Mouse (Mus musculus) T-cell, adult 2 months (primary cell): ENCODE measurements around the gene Depdc5.
"Not testable (repeated sequence)": the region's sequence is repeated elsewhere in the genome, so short reads cannot be mapped to it uniquely, and the experiment has no call there.

Experiments used
- DNase-seq: peaks from one replicate; pipeline ENCODE4 v3.0.0; 2022; ENCODE audit warnings: low spot score

The Depdc5 gene

DNA sequence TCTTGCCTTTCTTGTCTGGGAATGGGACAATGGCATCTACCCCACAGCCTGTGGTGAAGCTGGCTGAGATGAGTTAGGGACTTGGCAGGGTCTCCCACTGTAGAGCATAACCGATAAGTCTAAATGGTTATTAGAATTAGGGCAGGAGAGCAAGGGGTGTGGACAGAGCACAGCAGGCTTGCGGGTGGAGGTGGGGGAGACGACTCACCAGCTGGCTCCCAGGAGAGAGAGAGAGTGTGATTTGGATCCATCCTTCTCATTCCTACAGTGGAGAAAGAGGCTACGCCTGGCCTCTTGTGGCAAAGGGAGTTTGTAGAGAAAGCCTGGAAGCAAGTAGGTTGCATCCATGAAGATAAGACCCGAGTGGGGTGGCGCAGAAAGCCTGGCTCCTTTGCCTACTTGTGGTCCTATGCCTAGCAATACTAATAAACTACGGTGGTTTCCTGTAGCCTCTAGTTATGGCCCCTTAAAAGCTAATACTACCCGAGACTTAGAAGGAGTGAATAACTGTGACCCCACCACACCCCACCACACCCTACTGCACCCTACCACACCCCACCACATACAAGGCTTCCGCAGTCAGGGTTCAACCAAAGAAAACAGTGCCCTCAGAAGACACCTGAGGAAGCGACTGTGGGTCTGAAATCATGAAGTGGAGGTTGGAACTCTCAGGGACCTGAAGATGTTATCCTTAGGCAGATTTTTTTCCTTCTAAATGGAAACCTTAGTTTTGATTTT lies 168.7 kb downstream of the Depdc5 start:
- no peak for DNase-seq

DNA sequence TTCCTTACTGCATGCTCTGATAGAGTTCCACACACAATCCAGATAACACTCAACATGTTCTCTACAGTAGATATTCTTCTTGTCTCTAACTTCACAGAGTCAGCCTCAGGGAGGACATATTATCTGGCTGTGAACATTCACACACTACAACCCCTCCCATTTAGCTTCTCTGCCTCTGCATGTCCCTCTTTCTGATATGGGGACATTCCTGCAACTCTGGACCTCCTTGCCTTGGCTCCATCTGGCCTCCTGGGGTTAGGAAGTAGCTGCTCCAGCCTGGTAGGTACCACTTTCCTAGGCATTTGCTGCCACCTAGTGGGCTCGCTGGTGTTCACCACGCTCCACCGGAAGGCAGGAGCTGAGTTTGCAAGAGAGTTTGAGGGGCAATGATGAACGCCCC lies 169.6 kb downstream of the Depdc5 start:
- peak; percentile 68 for DNase-seq

DNA sequence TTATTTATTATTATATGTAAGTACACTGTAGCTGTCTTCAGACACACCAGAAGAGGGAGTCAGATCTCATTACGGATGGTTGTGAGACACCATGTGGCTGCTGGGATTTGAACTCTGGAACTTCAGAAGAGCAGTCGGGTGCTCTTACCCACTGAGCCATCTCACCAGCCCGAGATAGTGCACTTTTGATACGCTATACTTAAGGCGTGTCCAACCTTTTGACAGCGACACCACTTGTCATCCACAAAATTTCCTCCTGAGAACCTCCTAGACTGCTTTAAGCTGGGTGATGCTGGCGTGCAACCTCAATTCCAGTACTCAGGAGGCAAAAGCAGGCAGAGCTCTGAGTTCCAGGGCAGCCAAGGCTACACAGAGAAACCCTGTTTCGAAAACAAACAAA lies 170.1 kb downstream of the Depdc5 start:
- not testable (repeated sequence) for DNase-seq

DNA sequence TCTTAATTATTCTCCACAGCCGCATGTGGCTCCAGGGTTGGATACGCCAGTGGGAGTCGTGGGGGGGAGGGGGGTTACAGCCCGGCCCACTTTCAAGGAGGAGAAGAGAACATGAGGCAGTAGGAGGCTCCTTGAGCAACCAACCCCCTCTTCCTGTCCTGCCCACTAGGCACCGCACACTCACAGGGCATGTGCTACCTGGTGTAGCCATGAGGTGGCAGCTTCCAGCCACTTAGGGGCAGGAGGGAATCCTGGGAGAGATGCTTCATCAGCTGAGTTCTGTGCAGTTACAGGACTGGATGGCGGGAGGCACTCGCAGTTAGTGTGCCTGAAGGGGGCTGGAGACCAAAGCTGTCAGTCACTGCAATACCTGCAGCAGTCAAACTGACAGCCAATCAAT lies 170.6 kb downstream of the Depdc5 start:
- DNase-seq, result peak; percentile 39

DNA sequence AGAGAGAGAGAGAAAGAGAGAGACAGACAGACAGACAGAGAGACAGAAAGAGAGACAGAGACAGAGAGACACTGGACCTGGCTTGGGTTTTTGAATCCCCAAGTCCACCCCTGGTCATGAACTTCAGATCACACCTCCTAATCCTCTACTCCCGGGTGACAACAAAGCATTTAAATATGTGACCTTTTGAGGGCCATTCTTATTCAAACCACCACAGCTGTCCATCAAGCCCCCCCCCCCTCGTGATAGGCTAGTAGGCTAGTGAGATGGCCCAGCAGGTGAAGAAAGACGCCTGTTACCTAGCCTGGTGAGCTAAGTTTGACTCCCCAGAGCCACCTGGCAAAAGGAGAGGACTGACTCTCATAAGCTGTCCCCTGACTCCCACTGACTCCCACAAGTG lies 171.4 kb downstream of the Depdc5 start:
- no peak for DNase-seq

DNA sequence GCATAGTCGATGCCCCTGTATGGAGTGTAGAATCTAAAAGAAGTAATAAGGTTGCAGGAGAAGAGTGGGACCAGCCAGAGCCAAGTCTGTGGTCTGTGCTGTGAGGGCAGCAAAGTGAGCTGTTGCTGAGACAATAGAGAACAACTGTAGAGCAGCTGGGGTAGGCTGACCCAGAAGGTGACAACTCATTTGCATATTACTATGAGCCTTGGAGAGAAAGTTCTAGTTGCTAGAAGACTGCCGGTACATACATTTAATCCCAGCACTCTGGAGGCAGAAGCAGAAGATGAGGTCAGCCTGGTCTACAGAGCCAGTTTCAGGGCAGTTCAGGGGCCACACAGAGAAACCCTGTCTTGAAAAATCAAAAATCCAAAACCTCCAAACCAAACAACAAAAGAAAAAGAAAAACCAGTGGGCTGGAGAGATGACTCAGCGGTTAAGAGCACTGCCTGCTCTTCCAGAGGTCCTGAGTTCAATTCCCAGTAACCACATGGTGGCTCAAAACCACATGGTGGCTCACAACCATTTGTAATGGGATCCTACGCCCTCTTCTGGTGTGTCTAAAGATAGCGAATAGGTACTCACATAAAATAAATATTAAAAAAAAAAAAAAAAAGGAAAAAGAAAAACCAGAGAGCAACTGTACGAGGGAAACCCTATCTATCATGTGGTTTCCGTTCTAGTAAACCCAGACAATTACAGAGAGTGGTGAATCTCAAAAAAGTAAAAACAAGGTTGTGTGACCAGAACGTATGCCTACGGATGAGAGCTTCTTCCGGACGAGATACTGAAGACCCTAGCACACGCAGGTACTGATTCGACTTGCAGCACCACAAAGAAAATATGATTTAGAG lies 175.4 kb downstream of the Depdc5 start:
- no peak for DNase-seq

DNA sequence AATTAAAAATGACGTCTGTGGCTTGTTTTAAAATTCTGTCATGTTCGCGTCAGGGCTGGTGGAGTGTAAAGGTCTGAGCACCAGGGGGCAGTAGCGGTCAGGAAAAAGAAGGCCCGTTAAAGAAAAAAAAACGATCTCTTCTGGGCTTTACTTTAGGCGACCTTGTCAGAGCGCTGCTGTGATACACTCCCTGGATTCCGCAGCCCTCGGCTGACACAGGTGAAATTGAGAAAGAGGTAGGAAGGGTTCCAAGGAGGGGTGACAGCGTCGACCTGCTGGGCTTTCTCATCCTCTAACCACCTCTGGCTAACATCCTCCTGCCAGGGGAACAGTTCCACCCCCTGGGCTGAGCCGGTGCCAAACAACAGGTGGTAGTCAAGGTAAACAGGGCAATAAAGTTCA lies 176.0 kb downstream of the Depdc5 start:
- DNase-seq, result peak; percentile 69

DNA sequence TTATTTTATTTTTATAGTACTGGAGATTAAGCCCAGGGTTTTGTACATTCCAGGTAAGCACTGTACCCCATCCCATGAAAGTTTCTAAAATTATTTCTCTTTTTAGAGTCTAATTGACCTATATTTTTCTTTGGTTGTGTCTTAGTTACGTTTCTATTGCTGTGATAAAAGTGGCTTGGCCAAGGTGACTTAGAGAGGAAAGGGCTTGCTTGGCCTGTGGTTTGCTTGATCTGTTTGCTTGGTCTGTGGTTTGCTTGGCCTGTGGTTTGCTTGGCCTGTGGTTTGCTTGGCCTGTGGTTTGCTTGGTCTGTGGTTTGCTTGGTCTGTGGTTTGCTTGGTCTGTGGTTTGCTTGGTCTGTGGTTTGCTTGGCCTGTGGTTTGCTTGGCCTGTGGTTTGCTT lies 177.2 kb downstream of the Depdc5 start:
- not testable (repeated sequence) for DNase-seq

DNA sequence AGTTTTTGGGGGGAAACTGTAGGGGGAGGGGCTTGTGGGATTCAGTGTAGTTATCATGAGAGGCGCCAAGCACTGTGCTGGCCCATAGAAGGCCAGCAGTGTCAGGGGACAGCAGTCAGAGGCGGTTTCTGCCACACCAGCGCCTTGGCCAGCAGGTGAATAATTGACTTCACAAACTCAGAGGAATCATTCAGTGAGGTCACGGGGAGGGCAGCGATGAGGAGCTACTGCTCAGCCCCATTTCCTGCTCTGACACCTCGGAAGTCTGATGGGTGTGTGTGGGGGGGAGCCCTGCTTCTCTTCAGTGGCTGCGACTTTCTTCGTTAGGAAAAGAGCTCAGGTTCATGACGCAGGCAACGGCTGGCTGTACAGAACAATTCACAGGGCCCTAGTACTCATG lies 179.9 kb downstream of the Depdc5 start:
- DNase-seq, result peak; percentile 64
